Mouse (Mus musculus) duodenum, adult 2 months (tissue): ENCODE measurements around the gene Xlr3a. TPM values are rescaled to one million over a fixed set of nuclear protein-coding genes. Genes with fewer than 3 reads are reported as not detected.

ENCODE experiments used
- polyA plus RNA-seq: library from polyadenylated mRNA; depleted of rRNA; stranded (reverse); fragments of >200 nt; gene quantifications from 2 replicates; pipeline ENCODE4 v1.2.3, GENCODE M21; 2012; ENCODE audit warnings: low replicate concordance; rRNA removed

The Xlr3a gene
- 0.16 TPM in 1 of 2 replicates, not detected in the other for polyA plus RNA-seq

DNA sequence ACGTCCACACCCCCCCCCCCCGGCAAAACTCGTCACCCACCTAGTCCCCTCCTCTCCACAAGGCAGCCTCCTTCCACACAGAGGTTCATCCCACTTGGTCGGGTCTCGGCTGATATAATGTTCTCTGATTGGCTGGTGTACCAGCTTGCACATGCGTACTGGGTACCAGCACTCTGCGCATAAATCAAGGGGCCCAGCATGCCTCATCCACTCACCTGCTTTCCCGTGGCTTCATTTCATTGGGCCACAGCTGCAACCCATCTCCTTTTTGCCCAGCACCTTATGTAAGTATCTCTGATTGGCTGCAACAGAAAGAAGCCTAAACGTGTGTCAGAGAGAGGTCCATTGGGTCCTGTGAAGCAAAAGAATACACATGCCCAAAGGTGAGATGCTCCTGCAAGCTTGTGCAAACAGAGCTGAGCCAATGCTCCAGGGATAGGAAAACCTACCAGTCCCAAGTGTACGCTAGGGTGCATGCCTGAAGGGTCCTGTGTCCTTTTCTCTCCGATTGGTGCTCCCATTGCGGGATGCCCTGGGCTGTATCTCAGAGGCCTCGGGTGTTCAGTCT lies at the start of gene Xlr3a:
Gene Xlr3a, minus strand, starts transcription at position 155 of the 568 bp plus-strand sequence.

DNA sequence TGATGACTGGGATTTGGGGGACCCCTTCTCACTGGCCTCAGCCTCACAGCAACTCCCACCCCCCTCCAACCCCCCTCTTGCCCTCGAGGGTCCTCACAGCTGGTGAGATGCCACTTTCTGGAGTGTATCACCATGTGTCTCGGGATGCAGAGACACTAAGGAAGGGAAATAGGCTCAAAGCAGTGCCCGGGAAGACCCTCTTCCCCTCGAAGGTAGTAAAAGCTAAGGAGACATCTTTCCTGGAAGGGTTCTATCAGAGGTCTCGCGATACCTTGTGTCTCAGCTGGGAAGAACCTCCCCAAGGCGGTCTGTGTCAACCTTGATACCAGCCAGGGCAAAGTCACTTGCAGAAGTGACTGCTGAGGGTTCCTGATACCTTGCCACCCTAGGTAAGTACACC lies 19.9 kb upstream of the Xlr3a start, which contains the start of gene Gm14685:
Gene Gm14685, plus strand, starts transcription at position 301 of the 400 bp plus-strand sequence.

DNA sequence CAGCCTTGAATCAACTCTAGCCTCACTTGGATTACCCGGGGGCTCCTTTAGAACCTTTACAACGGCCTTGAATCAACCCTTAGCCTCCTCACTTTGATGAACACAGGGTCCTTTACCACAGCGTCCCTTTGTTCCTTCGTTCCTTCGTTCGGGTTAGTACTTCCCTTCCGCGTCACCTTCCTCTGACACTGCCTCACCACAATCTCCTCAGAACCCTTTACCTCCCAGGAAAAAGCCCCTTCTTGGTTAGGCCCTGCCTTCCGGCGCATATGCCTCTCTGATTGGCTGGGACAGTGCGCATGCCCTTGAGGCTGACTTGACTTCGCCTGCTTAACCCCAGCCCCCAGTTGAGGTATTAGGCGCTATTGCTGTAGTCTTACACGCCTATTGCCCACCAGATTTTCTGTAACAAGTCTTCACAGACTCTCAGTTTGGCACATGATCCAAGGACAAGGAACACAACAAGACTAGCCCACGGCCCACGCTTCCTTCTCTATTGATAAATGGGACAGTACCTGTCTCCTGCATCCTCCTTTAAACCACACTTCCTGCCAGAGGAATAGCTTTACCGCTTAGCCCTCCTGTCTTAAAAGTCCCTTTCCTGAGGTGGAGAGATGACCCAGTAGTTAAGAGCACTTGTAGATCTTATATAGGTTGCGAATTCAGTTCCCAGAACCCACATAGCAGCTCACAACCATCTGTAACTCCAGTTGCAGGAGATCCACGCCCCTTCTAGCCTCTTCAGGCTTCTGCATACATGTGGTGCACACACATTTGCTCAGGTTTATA lies 14.4 kb downstream of the Xlr3a start, which contains the start of gene Xlr4a:
Gene Xlr4a, minus strand, starts transcription at position 212 of the 789 bp plus-strand sequence.

DNA sequence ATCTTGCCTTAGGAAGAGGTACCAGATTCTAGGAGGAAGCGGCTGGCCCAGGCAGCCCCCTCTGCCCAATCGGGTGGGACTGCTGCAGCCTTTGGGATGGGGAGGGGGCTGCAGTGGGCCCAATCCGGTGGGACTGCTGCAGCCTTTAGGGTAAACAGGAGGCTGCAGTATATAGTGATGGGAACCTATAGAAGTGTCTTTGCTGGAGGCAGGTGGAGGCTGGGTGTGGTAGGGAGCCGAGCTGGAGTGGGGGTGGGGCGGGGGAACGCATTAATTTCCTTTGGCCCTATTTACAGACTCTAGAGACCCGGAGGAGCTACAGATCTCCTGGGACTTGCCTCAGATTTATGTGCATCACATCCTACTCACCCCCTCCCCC lies 32.5 kb downstream of the Xlr3a start, which contains the start of gene Pnma3:
Gene Pnma3, plus strand, starts transcription at position 373 of the 379 bp plus-strand sequence.

DNA sequence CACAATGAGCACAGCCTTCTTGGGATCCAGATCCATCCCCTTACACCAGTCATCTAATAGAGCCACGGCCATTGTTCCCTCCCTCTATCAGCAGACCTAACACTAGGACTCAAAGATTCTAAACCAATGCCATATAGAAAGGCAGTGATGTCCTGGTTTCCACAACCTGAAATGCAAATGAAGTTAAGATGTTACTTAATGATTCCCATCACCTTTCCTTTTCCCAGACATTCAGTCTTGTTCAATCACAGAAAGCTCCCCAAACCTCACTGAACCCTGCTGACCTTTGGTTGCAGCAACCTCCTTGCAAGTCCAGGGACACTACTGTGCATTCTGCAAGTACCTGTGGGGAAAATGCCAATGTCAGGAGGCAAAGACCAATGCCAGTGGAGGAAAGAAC lies 59.9 kb downstream of the Xlr3a start, which contains the start of gene Pnma5:
Gene Pnma5, minus strand, starts transcription at position 101 of the 400 bp plus-strand sequence.

Other genes starting within 250 kb of the Xlr3a start
- gene Cetn2, start 178.7 kb downstream of the Xlr3a start, polyA plus RNA-seq, result 0.38 and 0.92 TPM in 2 replicates
- 3.8 and 6.4 TPM in 2 replicates for gene Nsdhl, start 178.5 kb downstream of the Xlr3a start, polyA plus RNA-seq
- gene Zfp185, start 109.8 kb downstream of the Xlr3a start, polyA plus RNA-seq, result 0.20 TPM in 1 of 2 replicates, not detected in the other
- gene Pnma5, start 60.0 kb downstream of the Xlr3a start, polyA plus RNA-seq, result not detected in 2 replicates
- gene Pnma3, start 32.3 kb downstream of the Xlr3a start, polyA plus RNA-seq, result 0.02 and 0.06 TPM in 2 replicates
- gene Xlr4a, start 14.6 kb downstream of the Xlr3a start, polyA plus RNA-seq, result 0.15 TPM in 1 of 2 replicates, not detected in the other
- 0.05 TPM in 1 of 2 replicates, not detected in the other for gene Gm14685, start 20.0 kb upstream of the Xlr3a start, polyA plus RNA-seq
- not detected in 2 replicates for gene Xlr5b, start 51.7 kb upstream of the Xlr3a start, polyA plus RNA-seq
- gene DXBay18, start 52.4 kb upstream of the Xlr3a start, polyA plus RNA-seq, result not detected in 2 replicates
- not detected in 2 replicates for gene Spin2d, start 79.9 kb upstream of the Xlr3a start, polyA plus RNA-seq
- 0.11 TPM in 1 of 2 replicates, not detected in the other for gene Xlr3b, start 95.1 kb upstream of the Xlr3a start, polyA plus RNA-seq
- gene Xlr4b, start 117.2 kb upstream of the Xlr3a start, polyA plus RNA-seq, result not detected in 2 replicates
- gene F8a, start 131.2 kb upstream of the Xlr3a start, polyA plus RNA-seq, result 24.9 and 39.6 TPM in 2 replicates
- not detected in 2 replicates for gene Xlr4c, start 146.0 kb upstream of the Xlr3a start, polyA plus RNA-seq
- not detected in 2 replicates for gene Xlr3c, start 168.3 kb upstream of the Xlr3a start, polyA plus RNA-seq
- gene Xlr5a, start 195.9 kb upstream of the Xlr3a start, polyA plus RNA-seq, result not detected in 2 replicates
- gene Xlr5c, start 195.9 kb upstream of the Xlr3a start, polyA plus RNA-seq, result not detected in 2 replicates
- gene Gm45015, start 239.7 kb upstream of the Xlr3a start, polyA plus RNA-seq, result not detected in 2 replicates
- 0.88 and 2.4 TPM in 2 replicates for gene Zfp275, start 245.5 kb upstream of the Xlr3a start, polyA plus RNA-seq